Mouse (Mus musculus) stomach, postnatal 0 days (tissue): ENCODE measurements around the gene Lhfpl3.

Experiments used
- CTCF ChIP-seq: IDR thresholded peaks from 2 replicates; pipeline ENCODE4 v1.5.1; 2016; ENCODE audit warnings: antibody characterized with exemption, low read depth, mild to moderate bottlenecking, moderate library complexity
- EP300 ChIP-seq: optimal IDR thresholded peaks from 2 replicates; pipeline ENCODE3; 2016; ENCODE audit warnings: antibody characterized with exemption

GRCm38 (mm10) chr5:22943306-22943705, 197.4 kb downstream of the Lhfpl3 start:
- no peak for TF ChIP-seq CTCF
- no peak for TF ChIP-seq EP300
